Mouse (Mus musculus): ENCODE results near the gene Ttc22. TPM values are rescaled to one million over a fixed set of nuclear protein-coding genes. Genes with fewer than 3 reads are reported as not detected.

Gene Ttc22
- polyA plus RNA-seq, 1 experiment from 2014 or later = 0.40 TPM

DNA sequence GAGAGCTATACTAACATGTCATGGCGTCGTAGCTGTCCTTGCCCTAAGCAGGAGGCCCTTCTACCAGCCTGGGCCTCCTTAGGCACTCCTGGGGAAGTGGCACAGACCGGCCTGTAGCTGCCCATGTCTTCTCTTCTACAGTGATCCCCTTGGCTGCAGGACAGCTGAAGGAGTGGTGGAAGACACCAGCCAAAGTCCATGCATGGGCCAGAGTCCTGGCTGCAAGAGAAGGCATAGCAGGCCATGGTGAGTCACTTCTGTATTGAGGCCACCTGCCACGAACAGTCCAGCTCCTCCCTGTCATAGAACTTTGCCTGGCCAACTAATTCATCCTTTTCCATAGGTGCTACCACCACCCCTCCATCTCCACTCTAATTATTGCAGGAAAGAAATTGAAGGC, 3.3 kb upstream of the Ttc22 start:
- Histone ChIP-seq H3K27me3 (peaks cover 55% of the 10 kb centered on the region), H3K9ac (replicated peaks) (no peak overlapping the region)

DNA sequence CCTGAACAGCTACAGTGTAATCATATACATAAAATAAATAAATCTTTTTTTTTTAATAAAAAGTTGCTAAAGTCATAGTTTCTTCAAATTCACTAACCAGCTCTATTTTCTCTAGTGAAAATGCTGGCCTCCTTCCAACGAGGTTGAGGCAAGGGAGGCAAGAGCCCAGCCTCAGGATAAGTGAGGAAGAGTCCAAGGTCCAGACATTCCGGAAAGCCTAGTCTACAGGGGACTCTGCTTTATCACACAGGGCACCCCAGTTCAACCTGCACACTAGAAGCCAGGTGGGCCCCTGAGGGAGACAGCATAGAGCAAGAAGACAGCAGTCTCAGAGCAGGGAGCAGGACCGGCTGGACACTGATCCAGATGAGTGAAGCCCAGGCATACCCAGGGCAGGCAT, 804 bp upstream of the Ttc22 start:
- ATAC-seq (ENCODE audit: low FRiP score, low read depth) = no peak

More for the DNA sequence above, 3.3 kb upstream of the Ttc22 start:
- peaks cover 15% of the 10 kb centered on the region for H3K4me1 ChIP-seq
- H3K27ac ChIP-seq (replicated peaks) = no peak overlapping the region
- no peak overlapping the region for H3K4me2 ChIP-seq (replicated peaks)
- no peaks in the 10 kb centered on the region for H3K9me3 ChIP-seq
- H3K36me3 ChIP-seq = no peaks in the 10 kb centered on the region
- no peak overlapping the region for H3K4me3 ChIP-seq
- WGBS = 84% methylated on average over 4 of the region's 4 CpGs
- ATAC-seq (ENCODE audit: low FRiP score, low read depth) = no peak

DNA sequence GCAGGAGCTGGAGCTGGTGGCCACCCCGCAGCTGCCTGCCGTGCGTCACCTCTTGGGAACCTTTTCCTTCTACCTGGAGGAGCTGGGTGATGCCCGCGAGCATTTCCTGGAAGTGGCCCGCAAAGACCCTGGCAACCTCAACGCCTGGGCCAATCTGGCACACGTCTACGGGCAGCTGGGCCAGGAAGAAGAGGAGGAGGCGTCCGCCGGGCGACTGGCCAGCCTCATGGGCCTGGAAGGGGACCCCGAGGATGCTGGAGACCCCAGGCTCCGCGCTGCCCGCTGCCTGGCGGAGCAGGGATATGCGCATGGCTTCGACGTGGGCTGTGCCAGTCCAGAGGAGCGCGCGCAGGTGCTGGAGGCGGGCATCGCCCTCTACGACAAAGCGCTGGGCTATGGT, 480 bp downstream of the Ttc22 start:
- Histone ChIP-seq H3K4me1 (no peaks in the 10 kb centered on the region), H3K4me3 (no peak overlapping the region), H3K36me3 (no peaks in the 10 kb centered on the region), H3K9ac (replicated peaks) (no peak overlapping the region), H3K9me3 (no peaks in the 10 kb centered on the region), H3K27ac (replicated peaks) (no peak overlapping the region), H3K4me2 (replicated peaks) (no peak overlapping the region), H3K27me3 (peaks cover 57% of the 10 kb centered on the region)
- 29% methylated on average over 28 of the region's 28 CpGs for WGBS
- no peak for ATAC-seq (ENCODE audit: low FRiP score, low read depth)

More for the DNA sequence above, 804 bp upstream of the Ttc22 start:
- no peak overlapping the region for H3K27ac ChIP-seq (replicated peaks)
- H3K27me3 ChIP-seq = peaks cover 62% of the 10 kb centered on the region
- H3K9ac ChIP-seq (replicated peaks) = no peak overlapping the region
- 69% methylated on average over 3 of the region's 3 CpGs for WGBS
- H3K4me2 ChIP-seq (replicated peaks) = no peak overlapping the region
- no peaks in the 10 kb centered on the region for H3K9me3 ChIP-seq
- peaks cover 9% of the 10 kb centered on the region for H3K4me1 ChIP-seq
- no peaks in the 10 kb centered on the region for H3K36me3 ChIP-seq
- H3K4me3 ChIP-seq = no peak overlapping the region

DNA sequence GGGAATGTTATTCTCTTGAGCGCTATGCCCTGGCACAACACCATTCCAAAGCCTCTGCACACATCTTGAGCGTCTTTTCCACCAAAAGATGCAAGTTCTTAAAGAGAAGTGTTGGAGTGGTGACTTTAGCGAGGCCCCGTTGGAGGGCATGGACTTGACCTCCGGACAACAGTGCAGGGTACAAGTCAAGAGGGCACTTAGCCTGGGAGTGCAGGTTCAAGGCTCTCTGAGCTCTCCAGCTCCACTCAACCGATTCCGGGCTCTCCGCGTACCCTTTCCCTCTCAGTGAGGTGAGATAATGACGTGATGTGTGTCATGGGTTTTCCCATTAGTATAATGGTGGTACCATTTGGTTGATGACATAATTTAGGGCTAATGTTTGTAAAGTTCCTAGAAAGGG, 2.0 kb downstream of the Ttc22 start:
- WGBS = 88% methylated on average over 10 of the region's 10 CpGs
- no peak overlapping the region for H3K4me2 ChIP-seq (replicated peaks)
- H3K27ac ChIP-seq (replicated peaks) = no peak overlapping the region
- H3K4me1 ChIP-seq = no peaks in the 10 kb centered on the region
- H3K9ac ChIP-seq (replicated peaks) = no peak overlapping the region
- H3K9me3 ChIP-seq = no peaks in the 10 kb centered on the region
- H3K36me3 ChIP-seq = no peaks in the 10 kb centered on the region
- ATAC-seq (ENCODE audit: low FRiP score, low read depth) = no peak
- H3K4me3 ChIP-seq = no peak overlapping the region
- peaks cover 60% of the 10 kb centered on the region for H3K27me3 ChIP-seq

DNA sequence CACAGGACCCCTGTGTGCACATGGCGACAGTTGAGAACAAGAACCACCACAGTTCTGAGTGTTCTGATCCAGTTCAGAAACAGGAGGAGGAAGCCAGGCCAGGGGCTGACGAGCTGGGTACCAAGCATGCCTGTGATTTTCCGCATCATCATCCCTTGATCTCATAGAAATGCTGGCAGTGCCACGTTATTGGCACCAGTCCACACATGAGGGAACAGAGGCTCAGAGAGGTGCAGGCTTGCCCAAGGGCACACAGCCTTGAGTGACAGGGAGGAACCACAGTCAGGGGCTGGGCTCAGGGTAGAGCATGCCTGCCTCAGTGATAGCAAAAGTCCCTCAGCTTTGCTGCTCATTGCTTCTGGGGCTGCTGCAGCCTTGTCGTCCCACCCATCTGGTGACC, 5.6 kb downstream of the Ttc22 start:
- H3K4me3 ChIP-seq = no peak overlapping the region
- H3K36me3 ChIP-seq = no peaks in the 10 kb centered on the region
- H3K27ac ChIP-seq (replicated peaks) = no peak overlapping the region
- H3K9me3 ChIP-seq = no peaks in the 10 kb centered on the region
- H3K4me2 ChIP-seq (replicated peaks) = no peak overlapping the region
- peaks cover 7% of the 10 kb centered on the region for H3K4me1 ChIP-seq
- 75% methylated on average over 5 of the region's 5 CpGs for WGBS
- ATAC-seq (ENCODE audit: low FRiP score, low read depth) = no peak
- H3K27me3 ChIP-seq = peaks cover 49% of the 10 kb centered on the region
- no peak overlapping the region for H3K9ac ChIP-seq (replicated peaks)

DNA sequence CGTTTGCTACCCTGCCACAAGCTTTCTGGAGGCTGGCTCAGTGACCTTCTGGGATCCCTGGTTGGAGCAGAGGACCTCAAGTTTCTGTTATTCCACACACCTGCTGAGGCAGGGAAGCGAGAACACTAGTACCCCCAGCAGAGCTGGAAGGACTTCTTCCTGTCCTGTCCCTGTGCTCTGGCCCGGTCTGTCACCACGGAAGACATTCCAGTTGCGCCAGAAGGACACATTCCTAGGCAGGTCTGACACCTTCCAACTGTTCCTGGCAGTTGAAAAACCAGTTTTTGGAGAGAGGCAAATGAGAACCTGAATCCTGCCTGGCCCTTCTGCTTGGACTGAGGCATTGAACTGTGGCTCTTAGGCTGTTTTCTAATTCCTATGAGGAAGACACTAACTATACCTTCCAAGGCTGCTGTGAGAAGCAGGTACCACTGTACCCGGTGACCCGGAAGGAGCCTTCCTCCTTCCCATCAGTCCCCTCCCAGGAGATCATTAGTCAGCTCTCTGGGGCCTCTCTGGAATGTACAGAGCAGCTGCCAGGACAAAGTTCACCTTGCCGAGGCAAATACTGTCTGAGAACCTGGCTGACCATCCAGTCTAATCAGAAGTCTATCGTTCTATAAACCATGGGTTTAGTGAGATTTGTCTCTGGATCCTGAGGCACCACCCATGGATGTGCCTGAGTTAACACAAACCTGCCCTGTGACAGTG, 6.6 kb downstream of the Ttc22 start:
- no peak overlapping the region for H3K4me2 ChIP-seq (replicated peaks)
- H3K27me3 ChIP-seq = peaks cover 39% of the 10 kb centered on the region
- no peak for ATAC-seq (ENCODE audit: low FRiP score, low read depth)
- no peak overlapping the region for H3K27ac ChIP-seq (replicated peaks)
- no peak overlapping the region for H3K9ac ChIP-seq (replicated peaks)
- peaks cover 7% of the 10 kb centered on the region for H3K4me1 ChIP-seq
- H3K4me3 ChIP-seq = no peak overlapping the region
- H3K36me3 ChIP-seq = no peaks in the 10 kb centered on the region
- no peaks in the 10 kb centered on the region for H3K9me3 ChIP-seq
- 66% methylated on average over 9 of the region's 9 CpGs for WGBS

DNA sequence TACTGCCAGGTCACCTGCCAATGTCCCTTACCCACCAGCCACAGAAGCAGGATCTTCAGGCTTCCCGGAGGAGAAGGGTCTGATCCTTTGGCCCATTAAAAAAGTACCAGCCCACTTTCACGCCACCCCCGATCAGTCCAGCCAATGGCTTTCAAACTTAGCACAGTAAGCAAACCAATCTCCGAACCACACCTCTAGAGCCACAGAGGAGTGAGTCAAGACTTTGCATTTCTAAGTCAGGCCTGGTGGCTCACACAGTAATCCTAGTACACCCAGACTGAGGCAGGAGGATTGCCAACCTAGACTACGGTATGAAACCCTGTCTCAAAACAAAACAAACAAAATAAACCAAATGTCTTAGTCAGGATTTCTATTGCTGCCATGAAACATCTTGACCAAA, 7.1 kb downstream of the Ttc22 start:
- Histone ChIP-seq H3K9ac (replicated peaks) (no peak overlapping the region), H3K27me3 (peaks cover 34% of the 10 kb centered on the region), H3K27ac (replicated peaks) (no peak overlapping the region), H3K4me2 (replicated peaks) (no peak overlapping the region), H3K4me1 (peaks cover 7% of the 10 kb centered on the region), H3K36me3 (no peaks in the 10 kb centered on the region), H3K4me3 (no peak overlapping the region), H3K9me3 (no peaks in the 10 kb centered on the region)
- no peak for ATAC-seq (ENCODE audit: low FRiP score, low read depth)
- 79% methylated on average over 5 of the region's 5 CpGs for WGBS

DNA sequence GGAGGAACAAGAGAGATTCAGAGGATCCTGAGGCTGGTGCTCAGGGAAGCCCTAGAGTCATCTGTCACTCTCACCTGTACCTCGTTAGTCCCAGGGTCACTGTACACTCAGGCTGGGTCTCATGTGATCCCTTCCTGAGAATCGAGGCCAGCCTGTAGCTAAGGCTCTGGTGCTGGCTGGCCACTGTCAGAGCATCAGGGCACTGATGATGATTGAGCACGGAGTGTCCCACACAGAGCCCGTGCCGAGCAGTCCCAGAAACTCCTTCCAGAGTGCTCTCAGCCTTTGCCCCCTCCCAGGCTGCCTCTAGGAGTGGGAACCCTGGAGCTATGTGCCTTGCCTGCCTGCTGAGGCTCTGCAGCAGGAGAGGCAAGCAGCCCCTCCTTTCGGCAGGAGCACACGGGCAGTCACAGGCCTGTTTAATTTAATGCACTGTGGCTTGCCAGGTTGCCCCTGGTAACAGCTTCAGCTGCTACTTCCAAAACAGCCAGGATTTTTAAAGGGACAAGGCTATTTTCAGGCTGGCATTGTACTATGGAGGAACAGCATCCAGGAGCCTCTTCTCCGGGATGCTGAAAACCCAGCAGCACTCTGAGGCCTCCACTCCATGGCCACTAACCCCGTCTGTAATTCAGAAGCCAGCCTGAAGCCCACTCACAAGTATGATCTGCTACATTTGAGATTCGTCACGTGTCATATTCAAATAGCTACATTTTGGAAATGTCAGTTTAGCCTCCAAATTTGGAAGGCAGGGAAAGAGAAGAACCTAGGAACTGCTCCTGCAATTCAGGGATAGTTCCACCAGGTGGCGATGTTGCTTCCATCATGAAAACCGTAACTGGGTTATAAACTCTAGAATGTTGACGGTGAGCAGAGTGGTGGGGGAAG, 8.3 kb downstream of the Ttc22 start:
- H3K4me1 ChIP-seq = peaks cover 7% of the 10 kb centered on the region
- H3K27me3 ChIP-seq = peaks cover 22% of the 10 kb centered on the region; the same call in 1 of the 2 replicates
- no peak overlapping the region for H3K4me2 ChIP-seq (replicated peaks)
- no peak overlapping the region for H3K9ac ChIP-seq (replicated peaks)
- H3K9me3 ChIP-seq = no peaks in the 10 kb centered on the region
- peak; percentile 80 for ATAC-seq (ENCODE audit: low FRiP score, low read depth)
- WGBS = 31% methylated on average over 14 of the region's 14 CpGs
- peak overlapping the region; percentile 40 for H3K27ac ChIP-seq (replicated peaks)
- H3K36me3 ChIP-seq = no peaks in the 10 kb centered on the region
- H3K4me3 ChIP-seq = no peak overlapping the region

DNA sequence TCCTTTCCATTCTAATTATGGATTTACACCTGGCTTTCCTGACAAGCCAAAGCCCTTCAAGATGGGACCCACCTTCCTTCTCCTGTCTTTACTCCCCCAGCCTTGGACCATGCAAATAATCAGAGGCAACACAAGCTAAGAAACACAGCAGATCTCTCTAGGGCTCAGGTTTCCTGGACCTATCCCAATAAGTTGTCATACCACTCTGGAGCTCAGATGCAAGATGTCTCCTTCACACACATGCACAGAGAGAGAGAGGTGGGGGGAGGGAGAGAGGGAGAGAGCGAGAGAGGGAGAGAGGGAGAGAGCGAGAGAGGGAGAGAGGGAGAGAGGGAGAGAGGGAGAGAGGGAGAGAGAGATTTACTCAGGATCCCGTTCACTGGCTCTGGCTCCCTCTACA, 10.1 kb downstream of the Ttc22 start:
- 57% methylated on average over 1 of the region's 3 CpGs for WGBS
- peaks cover 7% of the 10 kb centered on the region for H3K4me1 ChIP-seq
- H3K27me3 ChIP-seq = peaks cover 19% of the 10 kb centered on the region; the same call in 1 of the 2 replicates
- H3K36me3 ChIP-seq = no peaks in the 10 kb centered on the region
- no peak for ATAC-seq (ENCODE audit: low FRiP score, low read depth)
- no peaks in the 10 kb centered on the region for H3K9me3 ChIP-seq
- H3K4me2 ChIP-seq (replicated peaks) = no peak overlapping the region
- H3K9ac ChIP-seq (replicated peaks) = no peak overlapping the region
- no peak overlapping the region for H3K4me3 ChIP-seq
- no peak overlapping the region for H3K27ac ChIP-seq (replicated peaks)

DNA sequence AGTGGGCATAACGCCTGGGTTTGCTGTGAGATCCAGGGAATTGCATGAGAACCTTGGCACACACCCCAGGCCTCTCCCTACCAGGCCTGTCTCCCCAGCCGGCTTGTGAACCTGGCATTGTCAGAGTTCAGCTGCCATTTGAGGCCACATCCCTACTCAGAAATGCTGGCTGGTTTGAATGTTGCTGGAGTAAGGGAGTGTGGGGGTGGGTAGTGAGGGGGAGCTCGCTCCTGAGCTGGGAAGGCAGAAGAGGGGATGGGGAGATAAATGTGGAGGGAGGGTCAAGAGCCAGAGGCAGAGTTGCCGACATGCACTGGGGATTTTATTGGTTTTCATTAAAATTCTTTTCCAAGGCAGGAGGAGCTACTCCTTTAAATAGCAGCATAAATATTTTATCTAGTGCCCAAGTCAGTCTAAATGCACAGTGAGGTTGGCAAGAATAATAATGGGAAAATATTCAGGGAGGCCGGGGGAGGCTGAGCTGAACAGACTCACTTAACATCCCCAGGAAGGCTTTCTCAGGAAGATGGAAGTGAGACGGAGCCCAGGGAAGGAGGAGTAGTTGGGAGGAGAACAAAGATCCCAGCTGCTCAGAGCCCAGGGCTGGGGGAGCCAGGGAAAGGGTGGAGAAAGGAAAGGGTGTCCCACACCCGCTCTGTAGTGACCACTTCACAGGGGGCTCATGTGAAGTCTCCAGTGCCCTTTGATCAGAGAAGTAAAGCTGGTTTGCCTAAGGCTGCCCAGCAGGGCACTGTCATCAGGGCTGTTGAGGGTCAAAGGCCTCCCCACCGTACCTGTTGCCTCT, 11.3 kb downstream of the Ttc22 start:
- WGBS = 41% methylated on average over 8 of the region's 8 CpGs
- ATAC-seq (ENCODE audit: low FRiP score, low read depth) = no peak
- H3K4me3 ChIP-seq = no peak overlapping the region
- no peaks in the 10 kb centered on the region for H3K36me3 ChIP-seq
- peak overlapping the region; percentile 56 for H3K27ac ChIP-seq (replicated peaks)
- H3K4me2 ChIP-seq (replicated peaks) = no peak overlapping the region
- H3K4me1 ChIP-seq = peaks cover 7% of the 10 kb centered on the region
- no peak overlapping the region for H3K9ac ChIP-seq (replicated peaks)
- H3K27me3 ChIP-seq = peaks cover 10% of the 10 kb centered on the region; the same call in 1 of the 2 replicates
- no peaks in the 10 kb centered on the region for H3K9me3 ChIP-seq

DNA sequence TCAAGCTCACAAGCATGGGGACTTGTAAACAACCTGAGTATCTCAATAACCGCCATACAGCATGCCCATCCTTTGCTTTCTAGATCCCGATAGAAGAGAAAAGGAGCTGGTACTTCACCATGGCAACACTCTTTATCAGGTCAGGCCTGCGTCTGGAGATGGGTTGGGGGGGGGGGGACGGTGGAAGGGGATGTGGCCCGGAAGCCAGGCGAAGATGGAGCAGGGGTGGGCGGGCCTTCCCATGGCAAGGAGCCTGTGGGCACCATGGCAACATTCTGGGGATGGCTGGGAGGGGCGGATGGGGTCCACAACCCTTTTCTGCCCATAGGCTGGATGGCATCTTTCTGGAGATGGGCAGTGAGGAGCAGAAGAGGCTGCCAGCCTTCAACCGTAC, 11.9 kb downstream of the Ttc22 start:
- Histone ChIP-seq H3K4me3 (no peak overlapping the region), H3K27ac (replicated peaks) (peak overlapping the region; percentile 56), H3K4me1 (peaks cover 7% of the 10 kb centered on the region), H3K9me3 (no peaks in the 10 kb centered on the region), H3K36me3 (no peaks in the 10 kb centered on the region), H3K27me3 (peaks cover 8% of the 10 kb centered on the region; the same call in 1 of the 2 replicates), H3K4me2 (replicated peaks) (no peak overlapping the region), H3K9ac (replicated peaks) (no peak overlapping the region)
- ATAC-seq (ENCODE audit: low FRiP score, low read depth) = no peak
- WGBS = 51% methylated on average over 9 of the region's 9 CpGs
